Mouse (Mus musculus): ENCODE results near the gene Ccdc136.

Gene Ccdc136

GRCm38 (mm10) chr6:29394286-29394685, 1.8 kb upstream of the Ccdc136 start:
- no peak for DNase-seq (ENCODE audit: low spot score)

GRCm38 (mm10) chr6:29396714-29397540, 818 bp downstream of the Ccdc136 start:
- DNase-seq (ENCODE audit: low spot score) = peak; percentile 14

- DNase-seq (ENCODE audit: low spot score) = no peak
These were observed 1.5 kb downstream of the Ccdc136 start for GRCm38 (mm10) chr6:29397575-29397974.

GRCm38 (mm10) chr6:29399851-29400250, 3.7 kb downstream of the Ccdc136 start:
- no peak for DNase-seq (ENCODE audit: low spot score)

GRCm38 (mm10) chr6:29402693-29403342, 6.7 kb downstream of the Ccdc136 start:
- peak; percentile 31 for DNase-seq (ENCODE audit: low spot score)

GRCm38 (mm10) chr6:29406412-29406811, 10.3 kb downstream of the Ccdc136 start:
- DNase-seq (ENCODE audit: low spot score) = no peak

- no peak for DNase-seq (ENCODE audit: low spot score)
These were observed 19.3 kb downstream of the Ccdc136 start for GRCm38 (mm10) chr6:29415446-29415845.

- DNase-seq (ENCODE audit: low spot score) = no peak
These were observed 24.5 kb downstream of the Ccdc136 start for GRCm38 (mm10) chr6:29420596-29420995.

- no peak for DNase-seq (ENCODE audit: low spot score)
These were observed 29.0 kb downstream of the Ccdc136 start for GRCm38 (mm10) chr6:29425118-29425517.

GRCm38 (mm10) chr6:29426331-29426730, 30.2 kb downstream of the Ccdc136 start:
- DNase-seq (ENCODE audit: low spot score) = no peak

GRCm38 (mm10) chr6:29428171-29428570, 32.1 kb downstream of the Ccdc136 start:
- DNase-seq (ENCODE audit: low spot score) = no peak

GRCm38 (mm10) chr6:29430681-29431420, 34.7 kb downstream of the Ccdc136 start:
- no peak for DNase-seq (ENCODE audit: low spot score)

- no peak for DNase-seq (ENCODE audit: low spot score)
These were observed 35.4 kb downstream of the Ccdc136 start for GRCm38 (mm10) chr6:29431473-29431872.

- DNase-seq (ENCODE audit: low spot score) = no peak
These were observed 36.0 kb downstream of the Ccdc136 start for GRCm38 (mm10) chr6:29432156-29432555.

GRCm38 (mm10) chr6:29432676-29433037, 36.5 kb downstream of the Ccdc136 start:
- no peak for DNase-seq (ENCODE audit: low spot score)

GRCm38 (mm10) chr6:29433038-29433803, 37.1 kb downstream of the Ccdc136 start, which contains the start of gene Flnc:
Flnc (plus strand) TSS chr6:29433256.
- DNase-seq (ENCODE audit: low spot score) = peak; percentile 35

- DNase-seq (ENCODE audit: low spot score) = peak; percentile 37
These were observed 38.0 kb downstream of the Ccdc136 start for GRCm38 (mm10) chr6:29433804-29434795.

GRCm38 (mm10) chr6:29434911-29435691, 39.0 kb downstream of the Ccdc136 start:
- peak; percentile 57 for DNase-seq (ENCODE audit: low spot score)

- peak; percentile 33 for DNase-seq (ENCODE audit: low spot score)
These were observed 39.9 kb downstream of the Ccdc136 start for GRCm38 (mm10) chr6:29435940-29436451.
